Mouse (Mus musculus) olfactory bulb, adult 2 months (tissue): ENCODE results near the gene Nat10.

ENCODE experiments used
- CTCF ChIP-seq: fragments of 200-500 bp; IDR thresholded peaks from 2 replicates; pipeline ENCODE4 v1.5.1; 2012; ENCODE audit warnings: low read depth, mild to moderate bottlenecking, low read length, moderate library complexity; ENCODE audit not compliant: insufficient read depth
- POLR2A ChIP-seq: fragments of 200-500 bp; IDR thresholded peaks from 2 replicates; pipeline ENCODE4 v1.6.1; 2012; ENCODE audit warnings: mild to moderate bottlenecking, low read depth, low read length, moderate library complexity; ENCODE audit not compliant: insufficient read depth

DNA sequence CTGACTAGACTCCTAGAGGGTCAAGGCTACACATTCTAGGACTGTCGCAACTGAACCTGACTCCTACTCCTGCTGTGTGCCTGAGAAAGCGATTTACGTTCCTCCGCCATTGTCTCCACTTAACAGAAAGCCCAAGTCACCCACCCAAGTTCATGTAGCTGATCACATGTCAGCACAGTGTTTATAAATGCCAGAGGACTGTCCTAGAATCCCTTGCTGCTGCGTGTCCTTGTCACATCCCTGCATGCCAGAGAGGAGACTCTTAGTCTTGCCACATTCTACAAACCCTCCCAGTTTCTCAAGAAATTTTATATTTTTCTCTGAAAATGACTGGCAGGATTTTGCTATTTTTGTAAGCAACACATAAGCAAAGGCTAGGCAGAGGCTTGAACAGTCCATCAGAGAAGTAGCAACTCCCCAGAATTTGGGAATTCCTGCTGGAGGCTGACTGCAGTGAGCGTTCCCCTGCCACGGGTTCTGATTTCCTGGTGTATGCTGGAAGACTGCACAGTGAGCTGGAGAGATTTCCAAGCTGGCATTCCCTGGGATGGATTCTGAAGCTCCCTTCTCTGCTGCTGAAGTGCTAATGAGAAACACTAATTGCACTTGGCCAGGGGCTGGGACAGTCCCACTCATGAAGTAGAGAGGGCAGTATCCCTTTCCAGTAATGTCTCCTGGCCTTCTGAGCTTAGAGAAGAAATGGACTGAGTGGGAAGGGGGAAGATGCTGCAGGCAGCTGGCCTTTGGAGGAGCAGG lies 83.3 kb downstream of the Nat10 start:
- TF ChIP-seq CTCF (no peak), POLR2A (no peak)
